Mouse (Mus musculus): ENCODE data around the gene Irf1. TPM values are rescaled to one million over a fixed set of nuclear protein-coding genes. Genes with fewer than 3 reads are reported as not detected.

Gene Irf1
- total and polyA plus RNA-seq, 3 experiments: 17.8 to 64.9 (median 23.6) TPM

DNA sequence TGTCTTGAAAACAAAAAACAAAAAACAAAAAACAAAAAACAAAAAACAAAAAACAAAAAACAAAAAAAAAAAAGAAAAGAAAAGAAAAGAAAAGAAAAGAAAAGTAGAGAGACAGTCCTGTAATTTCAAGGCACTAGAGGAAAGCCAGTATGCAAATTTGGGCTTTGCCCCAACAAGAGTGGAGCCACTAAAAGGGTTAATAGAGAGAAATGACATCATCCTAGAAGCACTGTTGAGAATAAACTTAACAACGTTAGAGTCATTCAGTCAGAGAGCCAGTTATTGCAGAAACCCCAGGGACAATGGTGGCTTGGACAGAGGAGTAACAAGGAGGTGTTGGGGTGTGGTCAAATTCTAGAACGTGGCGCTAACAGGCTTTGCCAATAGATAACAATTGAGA is 45.0 kb downstream of the Irf1 start:
- TF ChIP-seq IRF4 (IDR thresholded peaks at IDR 0.05; ENCODE audit: low read depth, low read length) (peak; percentile 92), POLR2AphosphoS2 (IDR thresholded peaks at IDR 0.05; ENCODE audit: low read depth, low read length) (no peak), PAX5 (IDR thresholded peaks at IDR 0.05; ENCODE audit: low read length) (no peak), UBTF (IDR thresholded peaks at IDR 0.05; ENCODE audit: low read depth, low read length) (no peak), RCOR1 (conservative IDR thresholded peaks at IDR 0.05; ENCODE audit: low read depth, low read length) (0 out of 2 replicates have a peak, but pooled peaks have one; percentile 73), E2F4 (IDR thresholded peaks at IDR 0.05; ENCODE audit: insufficient replicate concordance, low read depth, low read length) (peak; percentile 49; the same call in 1 of the 2 replicates), POLR2A (IDR thresholded peaks at IDR 0.05; ENCODE audit: low read depth, low read length) (peak; percentile 34; the same call in 1 of the 2 replicates), SIN3A (IDR thresholded peaks at IDR 0.05; ENCODE audit: low read length) (0 out of 2 replicates have a peak, but pooled peaks have one; percentile 62), ELF1 (IDR thresholded peaks at IDR 0.05; ENCODE audit: low read depth, low read length) (peak; percentile 27; the same call in 1 of the 2 replicates), USF1 (IDR thresholded peaks at IDR 0.05; ENCODE audit: low read depth, low read length) (no peak), ZNF384 (IDR thresholded peaks at IDR 0.05; ENCODE audit: low read depth, low read length) (peak; percentile 67), ZMIZ1 (IDR thresholded peaks at IDR 0.05; ENCODE audit: low read depth, low read length) (no peak), ZC3H11A (IDR thresholded peaks at IDR 0.05; ENCODE audit: low read depth, low read length) (no peak), ZKSCAN1 (IDR thresholded peaks at IDR 0.05; ENCODE audit: borderline replicate concordance, low read depth, low read length) (peak; percentile 32; the same call in 1 of the 2 replicates), GABPA (IDR thresholded peaks at IDR 0.05; ENCODE audit: insufficient replicate concordance, low read depth, low read length) (no peak), NRF1 (IDR thresholded peaks at IDR 0.05; ENCODE audit: low read depth, low read length) (no peak), CHD2 (IDR thresholded peaks at IDR 0.05; ENCODE audit: low read length) (peak; percentile 76; the same call in 1 of the 2 replicates), ETS1 (conservative IDR thresholded peaks at IDR 0.05; ENCODE audit: low read depth, low read length) (peak; percentile 87), EP300 (IDR thresholded peaks at IDR 0.05; ENCODE audit: low read length) (peak; percentile 93), MEF2A (IDR thresholded peaks at IDR 0.05; ENCODE audit: borderline replicate concordance, low read depth, low read length) (peak; percentile 95), JUND (conservative IDR thresholded peaks at IDR 0.05; ENCODE audit: low read depth, low read length) (peak; percentile 99), JUN (IDR thresholded peaks at IDR 0.05; ENCODE audit: insufficient read depth, low read depth, low read length) (peak; percentile 100), CTCF (conservative IDR thresholded peaks at IDR 0.05 in 1 of 2, IDR thresholded peaks at IDR 0.05 in 1 of 2; ENCODE audit: low read depth in 2 of 2, low read length in 2 of 2) (no peak), MAFK (IDR thresholded peaks at IDR 0.05; ENCODE audit: insufficient replicate concordance, low read length) (peak; percentile 68), MYC (IDR thresholded peaks at IDR 0.05; ENCODE audit: low read depth, low read length) (peak; percentile 78; the same call in 1 of the 2 replicates), SMC3 (IDR thresholded peaks at IDR 0.05; ENCODE audit: low read depth, low read length) (no peak; the same call in 1 of the 2 replicates), TCF12 (IDR thresholded peaks at IDR 0.05; ENCODE audit: low read depth, low read length) (peak; percentile 83), TBP (conservative IDR thresholded peaks at IDR 0.05; ENCODE audit: low read depth, low read length) (0 out of 2 replicates have a peak, but pooled peaks have one; percentile 16), MAX (IDR thresholded peaks at IDR 0.05; ENCODE audit: low read length) (peak; percentile 67), HCFC1 (IDR thresholded peaks at IDR 0.05; ENCODE audit: low read depth, low read length) (peak; percentile 46), BHLHE40 (IDR thresholded peaks at IDR 0.05; ENCODE audit: low read depth, low read length) (peak; percentile 73), KAT2A (IDR thresholded peaks at IDR 0.05; ENCODE audit: insufficient replicate concordance, low read length) (0 out of 2 replicates have a peak, but pooled peaks have one; percentile 22), RAD21 (IDR thresholded peaks at IDR 0.05; ENCODE audit: low read depth, low read length) (no peak; the same call in 1 of the 2 replicates), MXI1 (IDR thresholded peaks at IDR 0.05; ENCODE audit: low read depth, low read length) (peak; percentile 50; the same call in 1 of the 2 replicates), USF2 (conservative IDR thresholded peaks at IDR 0.05; ENCODE audit: low read depth, low read length) (no peak), MAZ (IDR thresholded peaks at IDR 0.05; ENCODE audit: low read depth, low read length) (no peak), CHD1 (IDR thresholded peaks at IDR 0.05; ENCODE audit: low read depth, low read length) (peak; percentile 80; the same call in 1 of the 2 replicates), NELFE (IDR thresholded peaks at IDR 0.05; ENCODE audit: low read depth, low read length) (no peak)
- H3K79me2 ChIP-seq (replicated peaks; ENCODE audit: control insufficient read depth, extremely low read depth, insufficient read depth, poor library complexity, severe bottlenecking): no peaks in the 10 kb centered on the region
- H3K36me3 ChIP-seq (replicated peaks in 1 of 2; ENCODE audit: control insufficient read depth in 1 of 2, insufficient read depth in 1 of 2, low read length in 1 of 2): no peaks in the 10 kb centered on the region
- H3K4me1 ChIP-seq (ENCODE audit: control insufficient read depth in 1 of 2, insufficient read depth in 2 of 2): peaks cover 51 to 79% of the 10 kb centered on the region in 2 experiments
- dilution Hi-C loops (cut with MboI; ENCODE audit: extremely low pct_ligation_motif_present, extremely low pct_unique_long_range_greater_than_20kb, low sequenced_read_pairs): no loop called here
- no peaks in the 10 kb centered on the region for H3K27me3 ChIP-seq (replicated peaks)
- no peak overlapping the region for H3K4me2 ChIP-seq (ENCODE audit: insufficient read depth, low read depth, poor library complexity, severe bottlenecking)
- in situ Hi-C loops (cut with MboI; ENCODE audit: low pct_ligation_motif_present, low pct_unique_long_range_greater_than_20kb, low sequenced_read_pairs): no loop called here
- H3K4me3 ChIP-seq (replicated peaks in 1 of 3; ENCODE audit: low read depth in 2 of 3, low read length in 2 of 3, poor library complexity in 1 of 3): no peak overlapping the region
- H3K9ac ChIP-seq (ENCODE audit: insufficient read depth, low read depth): no peak overlapping the region
- H3K27ac ChIP-seq (ENCODE audit: insufficient read depth, low read depth): 0 out of 2 replicates have a peak overlapping the region, but pooled peaks have one; percentile 25
- DNase-seq (ENCODE audit: extremely low read depth): peak; percentile 78
- H3K9me3 ChIP-seq (replicated peaks; ENCODE audit: low read length): no peaks in the 10 kb centered on the region
